Mouse (Mus musculus) liver, embryonic 13.5 days (tissue): ENCODE measurements around the gene Prickle1. TPM values are rescaled to one million over a fixed set of nuclear protein-coding genes. Genes with fewer than 3 reads are reported as not detected.

Experiments used
- ATAC-seq: fragments of 200-750 bp; cut with Nextera tagmentation; 2 replicates; pipeline ENCODE4 v1.8.0; 2017; ENCODE audit warnings: low read depth, mild to moderate bottlenecking, moderate number of reproducible peaks, moderate library complexity
- DNase-seq: peaks from one replicate; pipeline ENCODE4 v3.0.0; 2022
- H3K27ac ChIP-seq: fragments of 300-500 bp; sonication (generic); 2 replicates; pipeline ENCODE4 v1.5.1; 2015; ENCODE audit warnings: moderate library complexity, mild to moderate bottlenecking, inconsistent platforms
- H3K27me3 ChIP-seq: fragments of 300-500 bp; sonication (generic); 2 replicates; pipeline ENCODE4 v1.6.1; 2015; ENCODE audit warnings: mild to moderate bottlenecking, inconsistent platforms
- H3K36me3 ChIP-seq: fragments of 300-500 bp; sonication (generic); 2 replicates; pipeline ENCODE4 v1.6.1; 2015; ENCODE audit warnings: mild to moderate bottlenecking, inconsistent platforms
- H3K4me1 ChIP-seq: fragments of 300-500 bp; sonication (generic); replicated peaks from 2 replicates; pipeline ENCODE4 v1.6.1; 2015; ENCODE audit warnings: inconsistent platforms
- H3K4me2 ChIP-seq: fragments of 300-500 bp; sonication (generic); 2 replicates; pipeline ENCODE4 v1.6.1; 2015; ENCODE audit warnings: inconsistent platforms, mild to moderate bottlenecking, moderate library complexity
- H3K4me3 ChIP-seq: fragments of 300-500 bp; sonication (generic); replicated peaks from 2 replicates; pipeline ENCODE4 v1.5.1; 2015; ENCODE audit warnings: mild to moderate bottlenecking, inconsistent platforms
- H3K9ac ChIP-seq: fragments of 300-500 bp; sonication (generic); 2 replicates; pipeline ENCODE4 v1.6.1; 2015; ENCODE audit warnings: mild to moderate bottlenecking, inconsistent platforms
- H3K9me3 ChIP-seq: fragments of 300-500 bp; sonication (generic); replicated peaks from 2 replicates; pipeline ENCODE4 v1.6.1; 2016; ENCODE audit warnings: inconsistent platforms
- WGBS: fragments of 180-500 bp; shearing (Covaris S2); methylation state at CpG from one replicate; pipeline ENCODE4 v1.1.7; 2015; ENCODE audit not compliant: insufficient replicate concordance; 5-methylcytosine and 5-hydroxymethylcytosine counted together
- polyA plus RNA-seq: library from polyadenylated mRNA; unstranded; fragments of >200 nt; fragmentation: Nextera tagmentation; extraction: Ambion mirVana; gene quantifications from 2 replicates; pipeline ENCODE4 v1.2.1, GENCODE M21; 2015

Prickle1 gene
- polyA plus RNA-seq, 1 experiment from 2014 or later: 4.2 TPM

DNA sequence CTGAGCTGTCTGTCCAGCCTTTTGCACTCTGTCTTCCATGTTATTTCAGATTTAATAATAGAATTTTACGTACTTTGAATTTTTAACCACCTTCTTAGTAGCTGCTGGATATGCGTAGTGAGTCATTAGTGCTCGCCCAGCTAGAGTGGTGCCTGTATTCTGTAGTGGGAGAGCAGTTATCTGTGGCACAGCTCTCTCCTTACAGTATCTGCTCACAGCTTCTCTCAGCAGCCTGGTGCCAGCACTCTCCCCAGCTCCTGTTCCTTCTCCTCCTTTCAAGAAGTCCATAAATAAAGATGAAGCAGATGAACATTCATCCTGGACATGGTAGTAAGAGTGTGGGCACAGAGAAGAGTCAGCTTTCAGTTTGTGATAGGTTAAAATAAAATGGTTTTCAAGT lies 121.4 kb downstream of the Prickle1 start:
- ATAC-seq (no peak), DNase-seq (no peak)
- Histone ChIP-seq H3K9ac (no peak overlapping the region), H3K9me3 (no peaks in the 10 kb centered on the region), H3K4me3 (no peak overlapping the region), H3K4me2 (no peak overlapping the region), H3K4me1 (peaks cover 4% of the 10 kb centered on the region), H3K27me3 (no peaks in the 10 kb centered on the region), H3K27ac (no peak overlapping the region), H3K36me3 (peaks cover 10% of the 10 kb centered on the region)
- WGBS: 83% methylated on average over 3 of the region's 3 CpGs

DNA sequence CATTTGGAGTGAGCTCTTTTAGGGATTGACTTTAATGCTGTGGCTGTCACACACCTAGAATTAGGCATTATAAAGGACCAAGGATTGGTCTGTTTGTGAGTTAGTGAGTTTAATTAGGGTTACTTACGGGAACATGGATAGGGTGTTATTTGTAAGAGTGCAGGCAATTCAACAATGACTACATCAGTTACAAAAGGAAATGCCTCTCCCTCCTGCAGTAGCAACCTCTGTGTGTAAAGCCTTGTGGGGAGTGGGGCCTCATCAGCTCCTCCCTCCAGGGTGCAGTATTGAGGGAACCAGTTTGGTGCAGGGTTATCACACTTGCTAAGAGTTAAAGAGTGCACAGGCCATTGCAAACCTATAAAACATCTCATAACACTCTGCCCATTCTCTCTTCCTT lies 123.6 kb downstream of the Prickle1 start:
- ATAC-seq (no peak), DNase-seq (no peak)
- Histone ChIP-seq H3K4me3 (no peak overlapping the region), H3K9ac (no peak overlapping the region), H3K9me3 (no peaks in the 10 kb centered on the region), H3K36me3 (peaks cover 10% of the 10 kb centered on the region), H3K27ac (no peak overlapping the region), H3K27me3 (no peaks in the 10 kb centered on the region), H3K4me1 (no peaks in the 10 kb centered on the region), H3K4me2 (no peak overlapping the region)
- WGBS: 89% methylated on average over 1 of the region's 1 CpGs

DNA sequence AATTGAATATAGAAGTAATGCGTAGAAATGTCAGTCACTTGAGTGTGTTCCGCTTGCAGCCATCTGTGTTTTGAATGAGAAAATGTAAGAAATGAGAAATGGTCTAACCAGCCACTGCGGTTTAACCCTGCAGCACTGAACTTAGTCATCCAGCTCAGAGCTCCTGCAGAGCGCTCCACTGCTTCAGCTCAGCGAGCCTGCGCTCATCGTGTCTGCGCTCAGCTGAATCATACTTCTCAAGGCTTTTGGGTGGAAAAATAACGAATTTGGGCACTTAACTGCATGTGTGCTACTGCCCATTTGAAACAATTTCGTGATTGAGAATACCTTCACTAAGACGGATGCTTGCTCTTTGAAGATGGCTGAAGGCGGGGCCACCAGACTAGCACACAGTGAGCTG lies 124.0 kb downstream of the Prickle1 start:
- peaks cover 10% of the 10 kb centered on the region for H3K36me3 ChIP-seq
- no peaks in the 10 kb centered on the region for H3K9me3 ChIP-seq
- DNase-seq (no peak), ATAC-seq (no peak)
- H3K27me3 ChIP-seq: no peaks in the 10 kb centered on the region
- no peak overlapping the region for H3K4me2 ChIP-seq
- no peak overlapping the region for H3K27ac ChIP-seq
- WGBS: 89% methylated on average over 12 of the region's 12 CpGs
- H3K9ac ChIP-seq: no peak overlapping the region
- H3K4me3 ChIP-seq: no peak overlapping the region
- no peaks in the 10 kb centered on the region for H3K4me1 ChIP-seq

DNA sequence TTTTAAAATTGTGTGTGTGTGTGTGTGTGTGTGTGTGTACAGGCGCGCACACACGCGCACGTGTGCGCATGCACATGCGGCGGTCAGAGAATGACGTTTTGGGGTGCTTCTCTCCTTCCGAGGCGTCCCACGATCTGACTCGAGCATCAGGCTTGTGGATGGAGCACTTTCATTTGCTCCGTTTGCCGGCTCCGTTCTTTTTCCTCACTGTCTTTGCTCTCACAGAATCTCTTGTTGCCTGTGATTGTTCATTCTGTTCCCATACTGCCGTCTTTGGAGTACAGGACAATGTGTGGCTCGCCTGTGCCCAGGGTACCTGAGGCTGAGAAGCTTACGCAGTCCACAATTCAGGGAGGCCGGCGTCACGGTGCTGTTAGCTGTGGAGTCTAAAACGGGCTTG lies 134.6 kb downstream of the Prickle1 start:
- no peak overlapping the region for H3K9ac ChIP-seq
- 90% methylated on average over 23 of the region's 23 CpGs for WGBS
- no peak overlapping the region for H3K4me2 ChIP-seq
- H3K36me3 ChIP-seq: peaks cover 52% of the 10 kb centered on the region
- DNase-seq (no peak), ATAC-seq (no peak)
- H3K4me1 ChIP-seq: no peaks in the 10 kb centered on the region
- no peak overlapping the region for H3K27ac ChIP-seq
- H3K4me3 ChIP-seq: no peak overlapping the region
- no peaks in the 10 kb centered on the region for H3K27me3 ChIP-seq
- no peaks in the 10 kb centered on the region for H3K9me3 ChIP-seq

DNA sequence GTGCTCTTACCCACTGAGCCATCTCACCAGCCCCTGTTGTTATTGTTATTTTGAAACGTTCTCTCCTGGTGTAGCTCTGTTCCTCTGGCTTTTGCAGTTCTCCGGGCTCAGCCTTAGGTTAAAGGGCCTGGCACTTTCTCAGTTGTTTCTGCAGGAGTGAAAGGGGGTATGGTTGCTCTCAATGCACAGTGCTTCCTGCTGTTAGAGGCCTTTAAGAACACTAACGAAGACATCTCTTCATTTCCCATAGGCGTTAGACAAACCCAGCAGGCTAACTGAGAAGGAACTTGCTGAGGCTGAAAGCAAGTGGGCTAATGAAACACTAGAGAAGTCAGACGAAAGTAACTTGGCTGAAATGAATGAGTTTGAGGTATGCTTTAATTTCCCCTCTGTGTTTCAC lies 136.3 kb downstream of the Prickle1 start:
- whole genome bisulfite sequencing: 75% methylated on average over 5 of the region's 5 CpGs
- Histone ChIP-seq H3K4me2 (no peak overlapping the region), H3K36me3 (peaks cover 44% of the 10 kb centered on the region)

DNA sequence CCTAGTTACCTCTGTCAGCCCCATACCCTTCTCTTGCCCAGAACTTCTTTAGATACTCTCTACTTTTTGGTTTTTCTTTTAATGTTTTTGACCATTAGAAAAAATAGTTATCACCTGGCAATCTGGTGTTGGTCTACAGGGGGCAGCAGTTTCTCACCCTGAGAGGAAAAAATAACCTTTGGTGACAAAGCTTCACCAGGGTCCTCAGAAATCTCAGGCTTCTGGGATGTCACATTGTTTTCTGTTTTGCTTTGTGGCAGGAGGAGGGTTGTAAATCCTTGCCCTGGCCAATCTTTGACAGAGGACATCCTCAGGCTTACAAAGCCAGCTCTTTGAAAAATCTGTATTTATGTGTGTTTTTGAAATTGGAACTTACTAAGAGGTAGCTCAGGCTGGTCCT lies 139.7 kb downstream of the Prickle1 start:
- Histone ChIP-seq H3K9me3 (no peaks in the 10 kb centered on the region), H3K9ac (no peak overlapping the region), H3K27me3 (no peaks in the 10 kb centered on the region), H3K4me3 (no peak overlapping the region), H3K4me1 (no peaks in the 10 kb centered on the region), H3K27ac (no peak overlapping the region), H3K36me3 (peaks cover 52% of the 10 kb centered on the region), H3K4me2 (no peak overlapping the region)
- no peak for DNase-seq
- no peak for ATAC-seq

More for the DNA sequence above, 136.3 kb downstream of the Prickle1 start:
- DNase-seq (no peak), ATAC-seq (no peak)
- Histone ChIP-seq H3K27ac (no peak overlapping the region), H3K4me3 (no peak overlapping the region), H3K9ac (no peak overlapping the region), H3K9me3 (no peaks in the 10 kb centered on the region), H3K4me1 (no peaks in the 10 kb centered on the region), H3K27me3 (no peaks in the 10 kb centered on the region)

DNA sequence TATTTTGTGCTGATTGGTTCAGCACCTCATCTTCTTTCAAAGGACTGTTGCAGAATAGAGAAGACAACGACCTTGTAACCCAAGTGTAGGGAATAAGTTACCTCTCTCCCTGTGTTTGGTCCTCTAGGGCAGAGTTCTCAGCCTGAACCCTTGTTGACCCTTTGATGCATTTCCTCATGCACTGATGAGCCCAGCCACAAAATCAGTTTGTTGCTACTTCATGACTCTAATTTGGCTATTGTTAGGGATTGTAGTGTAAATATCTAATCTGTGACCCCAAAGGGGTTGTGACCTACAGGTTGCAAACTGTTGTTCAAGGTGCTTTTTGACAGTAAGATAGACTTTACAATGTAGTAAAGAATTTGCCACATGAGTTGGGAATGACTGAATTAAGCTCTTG lies 142.4 kb downstream of the Prickle1 start:
- H3K27ac ChIP-seq: no peak overlapping the region
- 70% methylated on average over 1 of the region's 1 CpGs for WGBS
- ATAC-seq (no peak), DNase-seq (no peak)
- no peak overlapping the region for H3K4me3 ChIP-seq
- H3K9ac ChIP-seq: no peak overlapping the region
- no peaks in the 10 kb centered on the region for H3K27me3 ChIP-seq
- H3K4me2 ChIP-seq: no peak overlapping the region
- H3K9me3 ChIP-seq: no peaks in the 10 kb centered on the region
- H3K4me1 ChIP-seq: no peaks in the 10 kb centered on the region
- H3K36me3 ChIP-seq: peaks cover 42% of the 10 kb centered on the region

Other genes starting within 250 kb of the Prickle1 start
- 92.0 and 102 TPM in 2 replicates for gene Zcrb1, start 197.6 kb downstream of the Prickle1 start, polyA plus RNA-seq
- 23.2 and 27.9 TPM in 2 replicates for gene Pphln1, start 197.5 kb downstream of the Prickle1 start, polyA plus RNA-seq